Mouse (Mus musculus) ES-Bruce4 (cell line): ENCODE data around the gene Ctla4. TPM values are rescaled to one million over a fixed set of nuclear protein-coding genes. Genes with fewer than 3 reads are reported as not detected.

Source experiments
- H3K27ac ChIP-seq: 2 replicates; pipeline ENCODE4 v1.5.1; 2012; ENCODE audit warnings: low read length, inconsistent platforms; ENCODE audit not compliant: insufficient read depth
- H3K27me3 ChIP-seq: 2 replicates; pipeline ENCODE4 v1.6.1; 2012; ENCODE audit warnings: mild to moderate bottlenecking, low read length, inconsistent platforms; ENCODE audit not compliant: control insufficient read depth, poor library complexity, insufficient read depth, severe bottlenecking
- H3K36me3 ChIP-seq: 2 replicates; pipeline ENCODE4 v1.6.1; 2012; ENCODE audit warnings: inconsistent platforms, mild to moderate bottlenecking, low read length, moderate library complexity; ENCODE audit not compliant: control insufficient read depth, poor library complexity, insufficient read depth, severe bottlenecking
- H3K4me1 ChIP-seq: one replicate; pipeline ENCODE4 v1.8.1; 2011; ENCODE audit warnings: low read length; ENCODE audit not compliant: control insufficient read depth, insufficient read depth
- H3K4me3 ChIP-seq: 2 replicates; pipeline ENCODE4 v1.5.1; 2011; ENCODE audit warnings: low read depth, mild to moderate bottlenecking, low read length
- H3K9ac ChIP-seq: 2 replicates; pipeline ENCODE4 v1.6.1; 2012; ENCODE audit warnings: low read depth, mild to moderate bottlenecking, inconsistent platforms; ENCODE audit not compliant: poor library complexity, severe bottlenecking
- H3K9me3 ChIP-seq: replicated peaks from 2 replicates; pipeline ENCODE4 v1.6.1; 2012; ENCODE audit warnings: mild to moderate bottlenecking, low read length, inconsistent platforms; ENCODE audit not compliant: control insufficient read depth, poor library complexity, insufficient read depth, severe bottlenecking
- CTCF ChIP-seq: IDR thresholded peaks from one replicate; pipeline ENCODE4 v1.8.1; 2011; ENCODE audit warnings: low read depth, low read length
- EP300 ChIP-seq: IDR thresholded peaks from 2 replicates; pipeline ENCODE4 v1.6.1; 2011; ENCODE audit warnings: low read depth, low read length; ENCODE audit not compliant: insufficient read depth
- POLR2A ChIP-seq: IDR thresholded peaks from one replicate; pipeline ENCODE4 v1.8.1; 2011; ENCODE audit warnings: low read length; ENCODE audit not compliant: insufficient read depth
- polyA plus RNA-seq: library from polyadenylated mRNA; stranded (reverse); fragments of >200 nt; gene quantifications from 2 replicates; pipeline ENCODE4 v1.2.4, GENCODE M21; 2011; ENCODE audit warnings: low read depth; ENCODE audit not compliant: missing spikeins, insufficient read depth, insufficient read length

Gene Ctla4
- polyA plus RNA-seq, 1 experiment = not detected

DNA sequence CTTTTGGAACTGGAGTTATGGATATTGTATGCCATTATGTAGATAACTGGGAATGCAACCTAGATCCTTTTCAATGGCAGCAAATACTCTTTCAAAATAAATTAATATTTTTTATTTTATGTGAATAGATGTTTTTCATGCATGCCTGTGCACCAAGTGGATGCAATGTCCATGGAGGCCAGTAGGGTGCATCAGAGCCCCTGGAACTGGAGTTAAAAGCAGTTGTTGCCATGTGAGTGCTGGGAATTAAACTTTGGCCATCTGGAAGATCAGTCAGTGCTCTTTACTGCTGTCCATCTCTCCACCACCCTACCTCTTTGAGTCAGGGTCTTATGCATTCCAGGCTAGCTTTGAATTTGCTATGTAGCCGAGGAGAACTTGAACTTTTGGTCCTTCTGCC is 71.5 kb downstream of the Ctla4 start:
- H3K27me3 ChIP-seq = no peaks in the 10 kb centered on the region
- H3K9me3 ChIP-seq = no peaks in the 10 kb centered on the region
- TF ChIP-seq EP300 (no peak), CTCF (peak; percentile 19)
- no peak overlapping the region for H3K27ac ChIP-seq
- no peaks in the 10 kb centered on the region for H3K4me1 ChIP-seq
- no peak overlapping the region for H3K4me3 ChIP-seq
- H3K9ac ChIP-seq = no peak overlapping the region
- no peaks in the 10 kb centered on the region for H3K36me3 ChIP-seq

- Histone ChIP-seq H3K4me1 (no peaks in the 10 kb centered on the region), H3K9ac (no peak overlapping the region), H3K9me3 (no peaks in the 10 kb centered on the region), H3K27me3 (no peaks in the 10 kb centered on the region), H3K36me3 (no peaks in the 10 kb centered on the region), H3K27ac (no peak overlapping the region), H3K4me3 (no peak overlapping the region)
- no peak for TF ChIP-seq EP300
- no peak for TF ChIP-seq POLR2A
Observed at GRCm38 (mm10) chr1:60959246-60959645, 72.4 kb downstream of the Ctla4 start.

- H3K36me3 ChIP-seq = no peaks in the 10 kb centered on the region
- H3K9me3 ChIP-seq = no peaks in the 10 kb centered on the region
- H3K9ac ChIP-seq = no peak overlapping the region
- no peak overlapping the region for H3K27ac ChIP-seq
- no peak overlapping the region for H3K4me3 ChIP-seq
- no peaks in the 10 kb centered on the region for H3K4me1 ChIP-seq
- TF ChIP-seq CTCF (no peak), POLR2A (no peak), EP300 (no peak)
- H3K27me3 ChIP-seq = no peaks in the 10 kb centered on the region
Observed at GRCm38 (mm10) chr1:60960451-60960850, 73.7 kb downstream of the Ctla4 start.

- H3K9ac ChIP-seq = no peak overlapping the region
- no peaks in the 10 kb centered on the region for H3K27me3 ChIP-seq
- no peak overlapping the region for H3K27ac ChIP-seq
- no peak overlapping the region for H3K4me3 ChIP-seq
- no peaks in the 10 kb centered on the region for H3K9me3 ChIP-seq
- no peaks in the 10 kb centered on the region for H3K36me3 ChIP-seq
- no peaks in the 10 kb centered on the region for H3K4me1 ChIP-seq
- TF ChIP-seq CTCF (peak; percentile 20), POLR2A (no peak), EP300 (no peak)
Observed at GRCm38 (mm10) chr1:60961080-60961479, 74.3 kb downstream of the Ctla4 start.

DNA sequence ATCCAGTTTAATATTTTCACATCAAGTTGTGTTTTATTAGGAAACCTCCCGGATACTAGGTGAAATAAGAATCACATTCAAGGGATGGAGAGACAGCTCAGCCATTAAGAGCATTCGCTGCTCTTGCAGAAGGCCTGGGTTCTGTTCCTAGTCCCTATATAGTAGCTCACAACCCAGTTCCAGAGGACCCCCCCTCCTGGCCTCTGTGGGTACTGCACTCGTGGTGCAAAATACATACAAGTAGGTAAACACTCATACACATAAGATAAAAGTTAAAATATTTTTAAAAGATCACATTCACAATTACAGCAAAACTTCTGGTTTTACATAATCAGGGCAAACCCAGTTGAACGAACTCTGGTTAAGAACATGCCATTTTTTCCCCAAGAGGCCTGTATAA is 75.3 kb downstream of the Ctla4 start:
- H3K9me3 ChIP-seq = no peaks in the 10 kb centered on the region
- TF ChIP-seq CTCF (peak; percentile 8), EP300 (no peak)
- H3K27ac ChIP-seq = no peak overlapping the region
- H3K4me3 ChIP-seq = no peak overlapping the region
- H3K9ac ChIP-seq = no peak overlapping the region
- no peaks in the 10 kb centered on the region for H3K4me1 ChIP-seq
- no peaks in the 10 kb centered on the region for H3K27me3 ChIP-seq
- H3K36me3 ChIP-seq = no peaks in the 10 kb centered on the region

Other genes with a start within 250 kb of the Ctla4 start
- gene Cd28, start 170.2 kb upstream of the Ctla4 start, polyA plus RNA-seq = not detected in 2 replicates
- gene Icos, start 90.9 kb downstream of the Ctla4 start, polyA plus RNA-seq = not detected in 2 replicates